Mouse (Mus musculus): ENCODE results near the gene Camp.
"Not testable (repeated sequence)": the region's sequence is repeated elsewhere in the genome, so short reads cannot be mapped to it uniquely, and the experiment has no call there.

Gene Camp

GRCm38 (mm10) chr9:109850099-109850498 lies 682 bp upstream of the Camp start:
- no peak for DNase-seq (ENCODE audit: low spot score in 2 of 2)

GRCm38 (mm10) chr9:109833088-109833412 lies 16.4 kb downstream of the Camp start:
- DNase-seq (ENCODE audit: low spot score in 2 of 2) = no peak

- DNase-seq (ENCODE audit: low spot score in 2 of 2) = peak; percentile 85 to 89
These were observed 16.9 kb downstream of the Camp start, which contains the start of gene Nme6 for GRCm38 (mm10) chr9:109832391-109833087. Gene Nme6 (plus strand): TSS chr9:109832749.

DNA sequence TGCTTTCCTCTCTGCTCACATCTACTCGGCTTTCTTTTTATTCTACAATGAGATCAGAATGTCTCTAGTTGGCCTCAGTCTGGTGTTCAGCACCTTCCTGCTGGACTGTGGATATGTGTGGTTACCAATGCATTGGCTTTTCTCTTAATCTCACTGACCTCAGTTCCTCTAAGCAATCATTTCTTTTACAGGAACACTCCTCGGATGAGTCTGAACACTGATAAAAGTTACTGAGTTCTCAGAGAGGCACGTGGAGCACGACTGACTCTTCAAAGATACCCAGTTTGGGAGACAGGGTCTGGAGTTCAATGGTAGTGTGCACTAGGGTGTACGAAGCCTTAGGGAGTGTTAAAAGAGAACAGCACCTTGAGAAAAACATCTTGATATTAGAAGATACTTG lies 23.2 kb downstream of the Camp start:
- no peak for DNase-seq (ENCODE audit: low spot score in 2 of 2)

GRCm38 (mm10) chr9:109825739-109826138 lies 23.7 kb downstream of the Camp start:
- DNase-seq (ENCODE audit: low spot score in 2 of 2) = no peak

DNA sequence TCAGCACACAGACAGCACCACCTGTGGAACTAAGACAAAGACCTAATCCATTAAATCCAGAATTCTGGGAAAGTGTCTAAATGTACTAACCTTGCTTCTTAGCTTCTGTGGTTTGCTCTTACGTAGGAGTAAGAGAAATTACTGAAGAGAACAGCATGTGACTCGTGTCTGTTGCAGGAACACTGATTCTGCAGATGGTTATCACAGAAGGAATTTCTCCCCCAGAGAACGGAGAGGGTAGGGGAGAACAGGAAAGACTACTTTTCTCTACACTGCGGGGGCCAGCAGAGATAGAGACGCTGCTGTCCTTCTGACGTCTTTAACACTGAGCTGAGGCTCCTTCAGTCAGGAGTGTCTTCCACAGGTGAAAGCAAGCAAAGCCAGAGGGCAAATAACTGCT lies 33.1 kb downstream of the Camp start:
- DNase-seq (ENCODE audit: low spot score in 2 of 2) = no peak

GRCm38 (mm10) chr9:109813424-109813823 lies 36.0 kb downstream of the Camp start:
- DNase-seq (ENCODE audit: low spot score in 2 of 2) = no peak

DNA sequence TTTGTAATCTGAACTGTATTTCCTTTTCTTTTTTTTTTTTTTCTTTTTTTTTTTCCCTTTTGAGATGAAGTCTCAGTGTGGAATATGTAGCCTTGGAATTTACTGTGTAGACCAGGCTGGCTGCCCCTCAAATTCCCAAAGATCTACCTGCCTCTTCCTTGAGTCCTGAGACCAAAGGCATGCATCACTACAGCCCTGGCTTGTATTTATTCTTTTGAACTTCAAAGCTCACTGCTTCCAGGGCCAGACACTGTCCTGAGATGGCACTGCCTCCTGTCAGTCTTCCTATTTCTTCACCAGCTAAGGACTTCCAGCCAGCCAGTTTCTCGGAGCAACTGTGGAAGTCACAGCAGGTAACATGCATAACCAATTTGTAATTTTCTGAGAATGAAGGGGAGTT lies 37.4 kb downstream of the Camp start, which contains the start of gene Spink8:
Spink8 (plus strand) TSS at position 301 of the 400 bp plus-strand sequence.
- no peak for DNase-seq (ENCODE audit: low spot score in 2 of 2)

GRCm38 (mm10) chr9:109807898-109808297 lies 41.5 kb downstream of the Camp start:
- DNase-seq (ENCODE audit: low spot score in 2 of 2) = no peak

DNA sequence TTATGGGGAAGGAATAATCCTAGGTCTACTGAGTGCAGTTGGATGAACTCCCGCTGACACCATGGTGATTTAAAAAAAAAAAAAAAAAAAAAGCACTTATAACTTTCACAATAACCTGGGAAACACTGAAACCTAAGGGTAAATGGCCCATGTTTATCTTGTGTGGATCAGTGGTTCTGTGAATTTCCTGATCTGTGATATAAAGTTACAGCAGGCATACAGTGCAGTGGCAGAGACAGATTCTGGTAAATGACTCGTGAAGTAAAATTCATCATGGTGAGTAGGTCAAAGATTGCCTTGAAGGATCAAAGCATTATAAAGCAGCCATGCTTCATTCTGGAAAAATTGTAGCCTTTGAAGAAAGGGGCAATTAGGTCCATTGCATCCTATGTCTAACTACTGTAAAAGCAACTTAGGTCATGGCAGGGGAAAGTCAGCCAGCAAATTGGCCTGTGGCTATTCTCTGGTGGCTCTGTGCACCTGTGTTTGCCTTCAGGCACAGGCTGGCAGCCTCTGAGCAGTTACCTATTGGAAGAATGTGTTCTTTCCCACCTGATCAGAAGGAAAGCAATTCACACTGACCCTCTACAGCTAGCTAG lies 42.6 kb downstream of the Camp start:
- no peak for DNase-seq (ENCODE audit: low spot score in 2 of 2)

DNA sequence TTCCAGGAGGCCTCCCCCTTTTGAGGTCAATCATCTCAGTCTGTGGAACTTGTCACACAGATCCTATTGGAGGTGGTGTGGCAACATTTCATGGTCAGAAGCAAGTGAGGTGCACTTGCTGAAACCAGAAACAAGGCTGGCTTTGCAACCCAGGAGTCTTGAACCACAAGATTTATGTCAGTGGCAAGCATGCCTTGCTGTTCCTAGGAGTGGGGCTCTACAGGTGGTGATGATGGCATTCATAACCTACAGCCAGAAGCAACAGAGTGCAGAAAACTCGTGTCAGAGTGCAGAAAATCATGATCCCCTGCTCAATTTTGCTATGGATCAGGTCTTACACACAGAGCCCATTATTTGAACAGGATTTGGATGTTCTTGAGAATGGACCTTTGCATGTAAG lies 43.2 kb downstream of the Camp start:
- DNase-seq (ENCODE audit: low spot score in 2 of 2) = no peak

DNA sequence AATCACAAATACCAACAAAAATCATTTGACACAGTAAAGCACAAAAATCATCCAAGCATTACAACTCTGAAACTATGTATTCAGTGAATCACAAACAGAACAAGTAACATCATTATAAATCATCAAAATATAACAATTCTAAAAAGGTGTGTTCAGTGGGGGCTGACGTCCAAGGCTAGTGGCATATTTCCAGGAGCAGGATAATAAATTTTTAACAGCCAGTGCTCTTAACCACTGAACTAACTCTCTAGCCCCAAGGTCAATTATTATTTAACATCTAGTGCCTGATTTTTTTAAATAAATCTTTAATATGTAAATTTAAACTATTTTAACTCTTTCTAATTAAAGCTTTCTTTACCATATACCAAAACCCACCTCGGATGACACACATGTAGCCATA lies 43.8 kb downstream of the Camp start:
- not testable (repeated sequence) for DNase-seq (ENCODE audit: low spot score in 2 of 2)

DNA sequence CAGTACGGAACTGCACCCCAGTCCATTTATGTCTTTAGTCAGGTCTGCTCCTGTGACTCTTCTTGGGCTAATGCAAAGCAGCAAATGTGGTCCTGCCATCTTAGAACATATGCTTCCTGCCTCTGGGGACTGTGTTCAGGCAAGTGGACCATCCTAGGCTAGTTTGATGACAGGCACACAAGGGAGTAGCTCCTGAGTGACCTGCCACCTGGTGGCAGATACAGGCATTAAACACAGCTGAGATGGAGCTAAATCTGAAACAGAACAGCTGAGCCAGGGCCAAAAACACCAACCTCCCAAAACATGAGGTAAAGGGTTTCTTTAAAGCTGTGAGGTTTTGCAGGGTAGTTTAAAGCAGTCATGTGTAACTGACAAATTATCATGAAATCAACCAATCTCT lies 51.4 kb downstream of the Camp start:
- peak in 1 of 2 experiments; percentile 1 for DNase-seq (ENCODE audit: low spot score in 2 of 2)
